Mouse (Mus musculus) c-Kit-positive CD71-positive TER-119-negative erythroid progenitor cells, embryonic 14.5 days (primary cell): Measurements from ENCODE around the gene Nfatc3.

Experiments used
- DNase-seq: peaks from one replicate; pipeline ENCODE4 v3.0.0-alpha.2; 2013; ENCODE audit warnings: low read depth

Nfatc3 gene

DNA sequence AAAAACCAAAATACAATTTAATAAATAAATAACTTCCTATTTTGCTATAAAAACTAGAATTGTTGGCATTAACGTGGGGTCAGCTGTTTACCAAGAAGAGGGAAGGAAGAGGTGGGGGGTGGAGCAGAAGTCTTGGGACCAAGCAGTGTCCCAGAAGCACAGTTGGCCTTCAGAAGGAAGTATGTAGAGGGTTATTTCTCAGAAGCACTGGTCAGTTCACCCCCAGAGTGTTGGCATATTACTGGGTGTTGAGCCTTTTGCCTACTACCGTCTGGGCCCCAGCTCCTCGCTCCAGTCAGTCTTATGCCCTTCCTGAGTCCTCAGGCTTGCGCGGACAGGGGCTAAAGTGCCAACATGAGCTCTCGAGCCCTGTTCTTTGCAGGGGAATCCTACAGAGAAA is 90.4 kb downstream of the Nfatc3 start:
- DNase-seq = no peak

DNA sequence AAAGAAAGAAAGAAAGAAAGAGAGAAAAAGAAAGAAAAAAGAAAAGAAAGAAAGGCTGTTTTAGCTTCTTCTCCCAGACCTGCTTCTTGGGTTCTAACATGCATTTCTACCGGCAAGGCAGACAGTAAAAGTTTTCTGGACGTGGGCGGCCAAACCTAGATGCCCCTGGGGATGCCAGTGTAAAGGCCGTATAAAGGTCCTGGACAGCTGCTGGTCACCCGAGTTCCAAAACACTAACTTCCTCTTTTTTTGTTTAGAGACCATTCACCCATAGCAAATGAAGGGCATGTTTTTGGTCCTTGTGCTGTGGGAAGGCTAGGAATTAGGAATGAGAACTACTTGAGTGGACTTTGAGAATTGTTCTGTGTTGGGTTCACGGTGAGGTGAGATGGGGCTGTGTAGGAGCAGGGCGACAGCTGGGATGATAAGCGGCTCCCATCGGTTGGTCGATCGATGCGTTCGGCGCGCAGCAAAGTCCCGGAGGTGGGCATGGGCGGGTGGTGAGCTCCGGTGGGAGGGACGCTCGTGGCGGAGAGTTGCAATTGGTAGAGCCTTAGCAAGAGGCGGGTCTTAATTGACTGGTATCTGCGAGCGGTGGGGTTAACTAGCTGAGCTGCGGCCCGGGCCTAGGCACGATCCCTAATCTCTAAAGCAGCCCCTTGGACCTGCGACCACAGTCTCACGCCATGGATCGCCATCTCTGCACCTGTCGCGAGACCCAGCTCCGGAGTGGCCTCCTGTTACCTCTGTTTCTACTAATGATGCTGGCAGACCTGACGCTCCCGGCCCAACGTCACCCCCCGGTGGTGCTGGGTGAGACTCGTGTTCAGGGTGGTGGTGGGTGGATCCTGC is 91.4 kb downstream of the Nfatc3 start, which contains the start of gene Pla2g15:
Gene Pla2g15 (plus strand): TSS at position 599 of the 852 bp plus-strand sequence.
- DNase-seq = peak; percentile 93

DNA sequence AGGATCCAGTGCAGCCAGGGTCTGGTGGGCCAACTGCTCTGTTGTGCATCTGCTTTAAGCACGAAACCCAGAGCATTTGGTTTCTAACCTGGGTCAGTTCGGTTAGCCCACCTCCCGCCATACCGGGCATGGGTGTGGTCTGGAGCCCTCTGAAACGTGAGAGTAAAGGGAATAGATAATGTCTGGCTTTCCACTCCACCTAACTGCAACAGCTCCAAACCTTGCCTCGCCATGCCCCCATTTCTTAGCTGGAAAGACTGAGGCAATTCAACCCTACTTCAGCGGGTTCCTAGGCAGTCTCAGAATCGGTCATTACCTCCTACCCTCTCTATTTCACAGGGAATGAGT is 92.0 kb downstream of the Nfatc3 start:
- no peak for DNase-seq

DNA sequence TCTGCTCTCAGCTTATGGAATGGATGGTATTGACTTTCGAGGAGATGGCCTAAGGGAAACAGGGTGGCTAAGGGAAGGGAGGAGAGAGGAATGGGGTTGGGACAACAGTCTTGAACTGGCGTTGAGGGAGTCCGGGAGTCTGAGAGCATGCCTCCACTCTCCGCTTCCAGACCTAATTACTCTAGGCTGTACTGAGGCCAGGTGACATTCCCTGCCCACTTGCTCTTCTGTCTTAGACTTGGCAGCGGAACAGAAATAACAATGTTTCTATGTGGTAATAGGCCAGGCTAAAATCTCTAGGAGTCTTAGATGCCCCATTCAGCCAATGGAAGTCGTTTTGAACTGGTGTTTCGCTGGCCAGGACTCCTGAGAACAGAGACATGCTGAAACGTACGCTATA is 92.4 kb downstream of the Nfatc3 start:
- DNase-seq = no peak

DNA sequence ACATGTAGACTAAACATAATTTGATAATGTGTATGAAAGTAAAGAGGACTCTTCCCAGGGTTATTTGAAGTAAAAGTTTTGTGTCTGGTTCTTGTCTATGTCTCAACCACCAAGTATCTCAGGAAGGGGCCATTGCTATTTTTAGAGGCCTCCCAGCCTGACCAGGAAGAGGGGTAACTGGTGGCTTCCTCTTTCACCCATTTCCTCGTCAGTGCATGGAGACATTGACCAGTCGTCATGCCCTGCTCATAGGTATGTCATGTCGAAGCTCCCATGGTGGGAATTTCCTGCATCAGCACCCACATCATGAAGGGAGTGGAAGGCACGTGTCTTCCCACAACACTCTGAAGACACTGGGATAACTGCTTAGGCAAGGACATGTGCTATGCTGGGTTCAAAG is 94.2 kb downstream of the Nfatc3 start:
- no peak for DNase-seq

DNA sequence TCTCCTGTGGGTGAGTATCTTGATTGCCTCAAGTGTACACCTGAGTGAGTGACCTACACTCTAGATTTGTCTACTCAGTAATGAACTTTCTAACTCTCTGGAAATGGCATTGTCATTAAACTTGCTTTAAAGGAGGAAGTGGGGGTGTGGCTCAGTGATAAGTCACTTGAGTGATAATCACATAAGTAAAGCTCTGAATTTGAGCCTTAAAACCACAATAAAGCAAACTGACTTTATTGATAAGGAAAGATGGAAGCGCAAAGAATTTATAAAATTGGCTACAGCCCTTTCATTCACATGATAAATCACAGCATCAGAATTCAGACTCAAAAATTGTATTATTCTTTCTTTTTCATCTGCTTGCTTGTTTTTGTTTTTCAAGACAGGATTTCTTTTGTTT is 98.8 kb downstream of the Nfatc3 start:
- DNase-seq = no peak

DNA sequence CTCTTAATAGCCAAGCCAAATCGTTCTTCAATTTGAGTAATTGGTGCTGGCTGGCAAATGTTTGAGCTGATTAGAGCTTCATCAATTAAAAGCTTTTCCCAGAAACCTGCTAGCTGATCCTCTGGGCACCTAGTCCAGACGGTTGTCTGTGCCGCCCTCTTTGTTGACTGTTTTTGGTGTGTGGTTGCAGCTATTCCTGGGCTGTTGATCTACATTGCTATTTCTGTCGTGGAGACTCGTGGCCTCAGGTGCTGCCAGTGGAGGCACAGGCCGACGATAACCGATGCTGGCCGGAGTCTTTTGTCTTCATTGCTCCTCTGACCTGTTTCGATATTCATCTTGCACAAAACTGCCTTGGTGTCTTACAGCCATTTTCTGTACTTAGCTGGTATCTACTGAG is 99.7 kb downstream of the Nfatc3 start:
- DNase-seq = no peak

DNA sequence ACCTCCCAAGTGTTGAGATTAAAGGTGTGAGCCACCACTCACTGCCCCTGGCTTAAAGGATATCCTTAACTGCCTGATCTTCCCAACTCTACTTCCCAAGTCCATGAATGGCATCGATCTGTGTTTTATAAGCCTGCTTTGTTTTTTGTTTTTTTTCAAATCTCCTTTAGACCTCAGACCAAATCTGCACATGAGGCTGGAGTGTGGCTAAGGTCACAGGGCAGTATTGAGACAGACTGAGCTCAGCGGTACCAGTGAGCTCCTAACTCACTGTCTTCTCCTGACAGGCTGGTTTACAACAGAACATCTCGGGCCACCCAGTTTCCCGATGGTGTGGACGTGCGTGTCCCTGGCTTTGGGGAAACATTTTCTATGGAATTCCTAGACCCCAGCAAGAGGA is 101.2 kb downstream of the Nfatc3 start:
- DNase-seq = no peak

DNA sequence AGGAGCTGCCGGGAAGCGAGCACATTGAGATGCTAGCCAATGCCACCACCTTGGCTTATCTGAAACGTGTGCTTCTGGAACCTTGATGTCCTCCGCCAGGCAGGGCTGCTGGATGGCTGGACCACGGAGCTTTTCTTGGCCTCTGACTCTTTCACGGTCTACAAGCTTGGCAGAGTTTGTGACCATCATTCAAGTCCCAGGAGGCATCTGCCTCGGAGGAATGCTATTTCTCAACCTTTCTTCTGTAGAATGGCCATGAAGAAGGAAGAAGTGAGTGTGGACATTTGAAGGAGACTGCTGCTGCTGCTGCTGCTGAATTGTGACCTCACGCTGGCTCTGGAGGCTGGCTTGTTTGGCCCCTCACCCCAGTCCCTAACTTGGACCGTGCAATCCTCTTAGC is 104.6 kb downstream of the Nfatc3 start:
- DNase-seq = no peak

DNA sequence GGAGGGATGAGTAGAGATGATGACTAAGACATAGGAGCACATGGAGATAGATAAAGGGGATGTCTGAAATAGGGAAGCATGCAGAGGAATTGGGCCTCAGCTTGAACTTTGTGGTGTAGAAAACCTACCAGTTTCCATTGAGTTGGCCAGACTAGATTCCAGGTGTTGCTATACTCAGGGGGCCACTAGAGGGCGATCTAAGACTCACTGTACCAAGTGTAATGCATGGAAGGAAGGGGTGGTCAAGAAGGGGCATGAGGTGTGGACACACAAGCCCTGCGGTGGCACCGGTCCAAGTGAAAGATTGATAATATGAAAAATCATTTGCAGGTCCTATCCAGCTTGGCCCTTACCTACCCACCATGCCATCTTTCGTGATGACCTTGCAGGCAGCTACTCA is 106.8 kb downstream of the Nfatc3 start:
- peak; percentile 52 for DNase-seq

DNA sequence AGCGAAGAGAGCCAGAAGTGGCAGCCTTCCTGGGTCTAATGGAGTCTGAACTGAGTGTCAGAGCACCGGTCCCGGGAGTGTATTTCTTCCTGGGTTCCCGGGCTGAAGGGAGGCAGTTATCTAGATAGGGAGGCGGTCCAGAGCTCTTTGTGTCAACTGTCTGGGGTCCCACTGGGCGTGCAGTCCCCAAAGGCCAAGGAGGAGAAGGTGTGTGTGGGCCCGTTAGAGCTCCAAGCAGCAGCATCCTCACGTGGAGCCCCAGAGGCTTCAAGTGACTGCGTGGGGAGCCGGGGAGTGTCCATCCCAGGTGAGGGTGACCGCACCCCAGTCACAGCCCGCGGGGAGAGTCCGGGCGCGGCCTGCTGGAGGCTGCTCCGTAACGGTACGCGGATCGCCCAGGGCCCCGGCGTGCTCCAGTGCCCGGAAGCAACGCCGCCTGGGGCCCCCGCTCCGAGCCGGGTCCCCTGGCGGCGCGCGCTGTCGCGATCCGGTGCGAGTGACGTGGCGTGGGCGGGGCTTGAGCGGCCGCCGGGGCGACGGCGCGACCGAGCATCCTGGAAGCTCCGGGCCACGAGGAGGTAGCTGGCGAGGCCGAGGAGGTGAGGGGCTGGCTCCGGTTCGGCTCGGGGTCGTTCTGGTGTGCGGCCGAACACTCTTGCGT is 109.8 kb downstream of the Nfatc3 start, which contains the start of gene Slc7a6:
Gene Slc7a6 (plus strand): TSS at position 502 of the 661 bp plus-strand sequence.
- peak; percentile 67 for DNase-seq

DNA sequence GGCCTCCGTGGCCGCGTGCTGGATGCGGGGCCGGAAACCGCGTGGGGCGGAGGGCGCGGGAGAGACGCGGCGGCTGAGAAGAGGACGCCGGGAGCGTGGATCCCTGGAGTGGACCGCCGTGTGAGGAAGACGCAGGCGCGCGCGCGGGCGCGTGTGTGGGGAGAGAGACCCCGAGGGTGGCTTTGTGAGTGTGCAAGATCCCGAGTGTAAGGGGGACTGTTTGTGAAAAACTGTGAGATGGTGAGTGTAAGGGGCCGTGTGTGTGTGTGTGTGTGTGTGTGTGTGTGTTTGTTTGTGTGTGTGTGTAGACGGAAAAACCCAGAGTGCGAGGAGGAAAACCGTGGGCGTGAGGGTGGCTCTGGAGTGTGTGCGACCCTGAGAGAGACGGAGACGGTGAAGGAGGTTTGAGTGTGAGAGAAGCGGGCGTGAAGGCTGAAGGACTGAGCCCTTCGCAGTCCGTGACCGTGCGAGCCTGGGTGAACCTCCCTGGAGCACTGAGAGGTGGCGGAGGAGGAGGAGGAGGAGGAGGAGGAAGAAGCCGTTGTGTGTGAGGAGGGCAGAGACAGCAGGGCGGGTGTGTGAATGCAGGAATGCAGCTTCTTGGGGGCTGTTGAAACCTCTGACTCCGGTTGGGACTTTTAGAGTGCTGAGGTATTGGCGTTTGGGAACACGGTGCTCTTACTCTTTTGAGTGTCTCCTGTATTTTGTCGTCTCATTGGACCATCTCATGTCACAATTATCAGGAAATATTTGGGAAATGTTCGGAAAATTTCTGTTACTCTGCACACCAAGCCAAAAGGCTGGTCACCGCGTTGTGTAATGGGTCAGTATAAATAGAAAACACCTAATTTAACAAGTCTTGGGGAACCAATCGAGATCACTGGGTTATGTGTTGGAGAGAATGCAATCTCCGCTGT is 110.6 kb downstream of the Nfatc3 start:
- DNase-seq = no peak

DNA sequence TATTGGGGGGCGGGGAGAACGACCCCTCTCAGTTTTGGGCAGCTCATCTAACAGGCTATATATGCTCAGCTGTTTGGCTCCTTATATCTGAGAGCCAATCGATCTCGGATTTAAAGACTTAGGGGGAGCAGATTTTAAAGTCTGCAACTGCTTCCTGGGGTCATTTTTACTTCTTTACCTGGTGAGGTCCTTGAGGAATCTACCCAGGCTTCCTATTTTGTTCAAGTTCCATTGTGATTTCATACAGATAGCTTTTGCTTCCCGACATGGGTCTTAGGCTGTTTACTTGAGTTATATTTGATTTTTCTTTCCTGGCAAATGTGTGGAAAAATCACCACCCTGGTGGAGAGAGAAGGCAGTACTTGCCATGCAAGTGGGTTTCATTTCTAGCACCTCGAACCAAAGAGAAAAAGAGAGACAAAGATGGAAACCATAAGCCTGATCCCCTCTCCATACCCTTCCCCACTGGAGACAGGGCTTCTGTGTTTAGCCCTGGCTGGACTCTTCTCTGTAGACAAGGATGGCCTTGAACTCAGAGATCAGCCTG is 111.4 kb downstream of the Nfatc3 start:
- no peak for DNase-seq

DNA sequence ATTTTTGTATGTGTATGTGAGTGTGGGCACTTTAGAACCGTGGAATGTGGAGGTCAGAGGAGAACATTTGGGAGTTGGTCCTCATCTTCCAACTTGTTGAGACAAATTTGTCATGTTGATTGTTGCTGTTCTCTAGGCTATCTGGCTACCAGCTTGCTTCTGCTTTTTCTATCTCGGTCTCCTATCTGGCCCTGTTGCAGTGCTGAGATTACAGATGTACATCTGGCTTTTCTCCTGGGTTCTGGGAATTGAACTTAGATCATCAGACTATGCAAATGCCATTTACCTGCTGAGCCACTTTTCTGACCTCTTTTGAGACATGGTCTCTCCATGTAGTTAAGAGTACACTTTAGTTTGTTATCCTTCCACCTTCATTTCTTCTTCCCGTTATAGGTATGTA is 114.9 kb downstream of the Nfatc3 start:
- DNase-seq = no peak

DNA sequence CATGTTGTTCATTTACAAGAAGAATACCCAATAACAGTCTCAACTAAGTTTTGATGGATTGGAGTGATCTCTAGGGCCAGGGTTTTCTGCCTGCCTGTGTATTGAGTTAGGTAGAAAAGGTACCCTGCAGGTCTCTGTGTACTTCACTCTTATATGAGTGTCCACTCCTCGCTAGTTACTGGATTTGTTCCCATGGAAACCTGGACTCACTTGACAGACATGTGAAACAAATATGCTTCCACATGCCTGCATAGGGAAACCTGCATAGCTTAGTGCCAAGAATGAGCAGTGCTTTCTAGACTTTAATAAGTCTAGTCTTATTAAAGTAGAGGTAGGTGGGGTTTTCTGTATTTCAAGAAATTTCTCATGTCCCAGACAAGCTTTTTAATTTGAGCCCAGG is 118.3 kb downstream of the Nfatc3 start:
- DNase-seq = no peak

DNA sequence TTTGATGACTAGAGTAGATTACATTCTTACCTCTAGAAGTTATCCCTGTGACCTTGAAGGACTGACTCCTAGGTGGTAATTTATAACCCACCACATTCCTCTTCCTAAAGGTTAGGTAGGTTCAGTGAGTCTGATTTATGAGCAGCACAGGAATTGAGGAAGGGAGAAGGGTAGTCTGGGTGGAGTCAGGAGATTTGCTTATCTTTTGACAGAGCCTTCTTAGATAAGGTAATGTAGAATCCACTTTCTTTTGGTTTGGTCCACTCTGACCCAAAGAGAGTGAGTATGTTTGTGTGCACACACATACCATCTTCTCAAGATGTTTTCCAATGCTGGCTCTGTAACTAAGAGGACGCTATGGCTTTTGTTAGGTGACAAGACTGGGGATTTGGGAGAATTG is 119.0 kb downstream of the Nfatc3 start:
- DNase-seq = no peak

DNA sequence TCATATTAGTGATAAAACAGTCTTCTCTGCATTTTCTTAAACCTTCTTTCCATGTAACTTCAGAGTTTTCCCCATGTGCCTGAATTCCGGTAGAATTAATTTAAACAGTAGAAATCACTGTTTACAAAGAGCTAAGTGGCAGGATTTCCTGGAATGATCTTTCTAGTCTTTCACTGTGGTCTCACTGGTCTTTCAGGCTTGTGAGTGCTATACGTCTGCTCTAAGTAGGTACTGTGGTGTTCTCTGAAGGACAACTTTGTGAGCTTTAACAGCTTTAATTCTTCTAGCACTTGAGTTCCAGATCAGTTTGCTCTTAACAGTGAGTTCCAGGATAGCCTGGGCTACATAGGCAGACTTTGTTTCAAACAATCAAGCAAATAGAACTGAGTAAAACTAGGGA is 119.8 kb downstream of the Nfatc3 start:
- no peak for DNase-seq
